Mouse (Mus musculus): ENCODE measurements around the gene Sepsecs. TPM values are rescaled to one million over a fixed set of nuclear protein-coding genes. Genes with fewer than 3 reads are reported as not detected.

The Sepsecs gene
- polyA plus RNA-seq, 1 experiment from 2014 or later: 8.2 TPM

GRCm38 (mm10) chr5:52636923-52637322 lies 32.6 kb downstream of the Sepsecs start:
- Histone ChIP-seq H3K36me3 (peaks cover 7% of the 10 kb centered on the region), H3K4me3 (no peak overlapping the region), H3K27ac (no peak overlapping the region), H3K27me3 (ENCODE audit: low read depth, poor library complexity, severe bottlenecking) (no peaks in the 10 kb centered on the region), H3K9me3 (replicated peaks) (no peaks in the 10 kb centered on the region), H3K4me1 (no peaks in the 10 kb centered on the region)
- DNase-seq (ENCODE audit: low spot score): no peak
- WGBS: 88% methylated on average over 6 of the region's 6 CpGs

GRCm38 (mm10) chr5:52636025-52636755 lies 33.3 kb downstream of the Sepsecs start:
- DNase-seq (ENCODE audit: low spot score): no peak
- Histone ChIP-seq H3K9me3 (replicated peaks) (no peaks in the 10 kb centered on the region), H3K4me1 (no peaks in the 10 kb centered on the region), H3K27me3 (ENCODE audit: low read depth, poor library complexity, severe bottlenecking) (no peaks in the 10 kb centered on the region), H3K36me3 (peaks cover under 1% of the 10 kb centered on the region; the same call in 1 of the 2 replicates), H3K27ac (no peak overlapping the region), H3K4me3 (no peak overlapping the region)
- 81% methylated on average over 11 of the region's 11 CpGs for WGBS

- 26% methylated on average over 8 of the region's 8 CpGs for WGBS
- peak; percentile 78 for DNase-seq (ENCODE audit: low spot score)
- H3K4me1 ChIP-seq: no peaks in the 10 kb centered on the region
These were observed 35.5 kb downstream of the Sepsecs start for GRCm38 (mm10) chr5:52634017-52634416.

GRCm38 (mm10) chr5:52630541-52630940 lies 39.0 kb downstream of the Sepsecs start:
- WGBS: 90% methylated on average over 1 of the region's 1 CpGs
- H3K27me3 ChIP-seq (ENCODE audit: low read depth, poor library complexity, severe bottlenecking): no peaks in the 10 kb centered on the region
- no peak for DNase-seq (ENCODE audit: low spot score)
- no peak overlapping the region for H3K27ac ChIP-seq
- H3K9me3 ChIP-seq (replicated peaks): no peaks in the 10 kb centered on the region
- no peak overlapping the region for H3K4me3 ChIP-seq
- no peaks in the 10 kb centered on the region for H3K36me3 ChIP-seq
- H3K4me1 ChIP-seq: peaks cover 8% of the 10 kb centered on the region

More at GRCm38 (mm10) chr5:52634017-52634416, 35.5 kb downstream of the Sepsecs start:
- H3K36me3 ChIP-seq: no peaks in the 10 kb centered on the region
- H3K4me3 ChIP-seq: no peak overlapping the region
- no peaks in the 10 kb centered on the region for H3K9me3 ChIP-seq (replicated peaks)
- no peak overlapping the region for H3K27ac ChIP-seq
- no peaks in the 10 kb centered on the region for H3K27me3 ChIP-seq (ENCODE audit: low read depth, poor library complexity, severe bottlenecking)

- DNase-seq (ENCODE audit: low spot score): no peak
- H3K27ac ChIP-seq: no peak overlapping the region
- H3K27me3 ChIP-seq (ENCODE audit: low read depth, poor library complexity, severe bottlenecking): no peaks in the 10 kb centered on the region
- H3K9me3 ChIP-seq (replicated peaks): no peaks in the 10 kb centered on the region
- H3K36me3 ChIP-seq: no peaks in the 10 kb centered on the region
- 88% methylated on average over 6 of the region's 6 CpGs for WGBS
- peaks cover 8% of the 10 kb centered on the region for H3K4me1 ChIP-seq
- no peak overlapping the region for H3K4me3 ChIP-seq
These were observed 40.3 kb downstream of the Sepsecs start for GRCm38 (mm10) chr5:52629214-52629613.

GRCm38 (mm10) chr5:52628783-52629182 lies 40.7 kb downstream of the Sepsecs start:
- Histone ChIP-seq H3K36me3 (no peaks in the 10 kb centered on the region), H3K27me3 (ENCODE audit: low read depth, poor library complexity, severe bottlenecking) (no peaks in the 10 kb centered on the region), H3K27ac (no peak overlapping the region), H3K4me3 (no peak overlapping the region), H3K4me1 (peaks cover 8% of the 10 kb centered on the region), H3K9me3 (replicated peaks) (no peaks in the 10 kb centered on the region)
- DNase-seq (ENCODE audit: low spot score): no peak
- 85% methylated on average over 3 of the region's 3 CpGs for WGBS

GRCm38 (mm10) chr5:52627713-52628112 lies 41.8 kb downstream of the Sepsecs start:
- no peak for DNase-seq (ENCODE audit: low spot score)
- H3K27me3 ChIP-seq (ENCODE audit: low read depth, poor library complexity, severe bottlenecking): no peaks in the 10 kb centered on the region
- peaks cover 8% of the 10 kb centered on the region for H3K4me1 ChIP-seq
- H3K4me3 ChIP-seq: no peak overlapping the region
- WGBS: 91% methylated on average over 8 of the region's 8 CpGs
- H3K36me3 ChIP-seq: no peaks in the 10 kb centered on the region
- no peaks in the 10 kb centered on the region for H3K9me3 ChIP-seq (replicated peaks)
- H3K27ac ChIP-seq: no peak overlapping the region

- no peak for DNase-seq (ENCODE audit: low spot score)
- Histone ChIP-seq H3K36me3 (no peaks in the 10 kb centered on the region), H3K27ac (peak overlapping the region; percentile 56; the same call in 1 of the 2 replicates), H3K9me3 (replicated peaks) (no peaks in the 10 kb centered on the region), H3K4me1 (peaks cover 8% of the 10 kb centered on the region), H3K4me3 (0 out of 2 replicates have a peak overlapping the region, but pooled peaks have one; percentile 13), H3K27me3 (ENCODE audit: low read depth, poor library complexity, severe bottlenecking) (no peaks in the 10 kb centered on the region)
- WGBS: 62% methylated on average over 8 of the region's 8 CpGs
These were observed 43.4 kb downstream of the Sepsecs start for GRCm38 (mm10) chr5:52626092-52626491.

GRCm38 (mm10) chr5:52624956-52625355 lies 44.6 kb downstream of the Sepsecs start:
- H3K4me1 ChIP-seq: peaks cover 8% of the 10 kb centered on the region
- H3K9me3 ChIP-seq (replicated peaks): no peaks in the 10 kb centered on the region
- peaks cover 5% of the 10 kb centered on the region; the same call in 1 of the 2 replicates for H3K27me3 ChIP-seq (ENCODE audit: low read depth, poor library complexity, severe bottlenecking)
- DNase-seq (ENCODE audit: low spot score): no peak
- H3K27ac ChIP-seq: no peak overlapping the region
- WGBS: 86% methylated on average over 1 of the region's 1 CpGs
- no peaks in the 10 kb centered on the region for H3K36me3 ChIP-seq
- no peak overlapping the region for H3K4me3 ChIP-seq

GRCm38 (mm10) chr5:52623099-52623498 lies 46.4 kb downstream of the Sepsecs start:
- Histone ChIP-seq H3K4me3 (no peak overlapping the region), H3K27ac (no peak overlapping the region), H3K27me3 (ENCODE audit: low read depth, poor library complexity, severe bottlenecking) (peaks cover 20% of the 10 kb centered on the region), H3K36me3 (no peaks in the 10 kb centered on the region), H3K4me1 (peaks cover 17% of the 10 kb centered on the region), H3K9me3 (replicated peaks) (no peaks in the 10 kb centered on the region)
- no peak for DNase-seq (ENCODE audit: low spot score)
- 67% methylated on average over 2 of the region's 2 CpGs for WGBS

GRCm38 (mm10) chr5:52618348-52619270 lies 50.9 kb downstream of the Sepsecs start:
- H3K36me3 ChIP-seq: no peaks in the 10 kb centered on the region
- peak; percentile 57 for DNase-seq (ENCODE audit: low spot score)
- peaks cover 41% of the 10 kb centered on the region for H3K4me1 ChIP-seq
- under 1% methylated on average over 41 of the region's 41 CpGs for WGBS
- peaks cover 30% of the 10 kb centered on the region for H3K27me3 ChIP-seq (ENCODE audit: low read depth, poor library complexity, severe bottlenecking)
- no peaks in the 10 kb centered on the region for H3K9me3 ChIP-seq (replicated peaks)
- H3K27ac ChIP-seq: peak overlapping the region; percentile 54
- H3K4me3 ChIP-seq: peak overlapping the region; percentile 59

- Histone ChIP-seq H3K4me3 (peak overlapping the region; percentile 59), H3K27ac (peak overlapping the region; percentile 54; the same call in 1 of the 2 replicates), H3K4me1 (peaks cover 41% of the 10 kb centered on the region), H3K27me3 (ENCODE audit: low read depth, poor library complexity, severe bottlenecking) (peaks cover 30% of the 10 kb centered on the region), H3K9me3 (replicated peaks) (no peaks in the 10 kb centered on the region), H3K36me3 (no peaks in the 10 kb centered on the region)
- no peak for DNase-seq (ENCODE audit: low spot score)
- WGBS: 43% methylated on average over 9 of the region's 9 CpGs
These were observed 51.7 kb downstream of the Sepsecs start for GRCm38 (mm10) chr5:52617711-52618347.
